Mouse (Mus musculus): ENCODE data around the gene Dnajb5. TPM values are rescaled to one million over a fixed set of nuclear protein-coding genes. Genes with fewer than 3 reads are reported as not detected.
"Not testable (repeated sequence)": the region's sequence is repeated elsewhere in the genome, so short reads cannot be mapped to it uniquely, and the experiment has no call there.

Dnajb5 gene
- polyA plus RNA-seq, 1 experiment from 2014 or later: 7.5 TPM

- not testable (repeated sequence) for H3K4me3 ChIP-seq (ENCODE audit: low read length); H3K9ac ChIP-seq (replicated peaks; ENCODE audit: low read length); H3K4me1 ChIP-seq (ENCODE audit: insufficient read depth, low read length); H3K9me3 ChIP-seq (ENCODE audit: low read length); H3K4me2 ChIP-seq (replicated peaks; ENCODE audit: low read depth, low read length); H3K27ac ChIP-seq (ENCODE audit: low read length); H3K27me3 ChIP-seq (ENCODE audit: insufficient read depth, low read length)
- H3K36me3 ChIP-seq (ENCODE audit: insufficient read depth, low read length): peaks cover 66% of the 10 kb centered on the region
- 0 out of 2 replicates have a peak, but pooled peaks have one; percentile 31 for ATAC-seq (ENCODE audit: low FRiP score, low TSS enrichment)
- WGBS: 88% methylated on average over 7 of the region's 8 CpGs
Observed at GRCm38 (mm10) chr4:42980467-42980866, 30.9 kb downstream of the Dnajb5 start.

DNA sequence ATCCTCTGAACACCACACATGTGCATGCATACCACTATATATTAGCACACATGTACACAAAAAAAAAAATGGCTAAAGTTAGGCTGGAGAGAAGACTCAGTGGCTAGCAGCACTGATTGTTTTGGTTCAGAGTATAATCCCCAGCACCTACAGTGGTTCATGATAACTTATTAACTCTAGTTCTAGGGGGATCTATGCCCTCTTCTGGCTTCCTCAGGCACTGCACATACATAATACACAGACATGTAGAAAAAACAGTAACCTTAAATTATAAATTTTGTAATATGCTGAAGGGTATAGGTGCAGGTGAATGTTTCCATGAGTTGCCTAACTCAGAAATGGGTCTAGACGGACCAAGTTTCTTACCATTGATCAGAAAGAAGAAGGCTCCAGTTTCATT is 38.7 kb downstream of the Dnajb5 start:
- peaks cover 87% of the 10 kb centered on the region for H3K36me3 ChIP-seq (ENCODE audit: insufficient read depth, low read length)
- no peak overlapping the region for H3K27ac ChIP-seq (ENCODE audit: low read length)
- no peak overlapping the region for H3K9ac ChIP-seq (replicated peaks; ENCODE audit: low read length)
- H3K27me3 ChIP-seq (ENCODE audit: insufficient read depth, low read length): no peaks in the 10 kb centered on the region
- no peaks in the 10 kb centered on the region for H3K9me3 ChIP-seq (ENCODE audit: low read length)
- WGBS: 81% methylated on average over 1 of the region's 1 CpGs
- H3K4me3 ChIP-seq (ENCODE audit: low read length): no peak overlapping the region
- no peak overlapping the region for H3K4me2 ChIP-seq (replicated peaks; ENCODE audit: low read depth, low read length)
- ATAC-seq (ENCODE audit: low FRiP score, low TSS enrichment): no peak
- H3K4me1 ChIP-seq (ENCODE audit: insufficient read depth, low read length): no peaks in the 10 kb centered on the region

DNA sequence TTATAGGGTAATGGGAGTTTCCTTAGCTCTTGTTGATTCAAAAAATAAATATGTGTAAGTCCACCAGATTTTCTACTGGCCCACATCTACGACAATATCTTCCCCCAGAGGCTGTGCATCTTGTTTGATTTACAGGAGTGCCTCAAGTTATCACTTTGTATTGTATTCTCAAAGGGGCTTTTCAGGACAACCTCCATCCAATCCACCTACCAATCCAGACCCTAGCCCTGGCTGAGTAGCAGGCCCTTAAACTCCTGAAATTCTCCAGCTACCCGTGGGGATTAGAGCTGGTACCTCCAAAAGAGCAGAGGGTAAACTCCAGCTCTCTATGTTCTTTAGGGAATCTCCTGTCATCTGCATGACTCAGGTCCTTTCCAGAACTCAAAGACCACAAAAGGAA is 48.4 kb downstream of the Dnajb5 start:
- Histone ChIP-seq H3K4me3 (ENCODE audit: low read length) (peak overlapping the region; percentile 74; the same call in 1 of the 2 replicates), H3K9me3 (ENCODE audit: low read length) (no peaks in the 10 kb centered on the region), H3K4me1 (ENCODE audit: insufficient read depth, low read length) (peaks cover 22% of the 10 kb centered on the region), H3K27me3 (ENCODE audit: insufficient read depth, low read length) (no peaks in the 10 kb centered on the region), H3K9ac (replicated peaks; ENCODE audit: low read length) (peak overlapping the region; percentile 85; the same call in 1 of the 2 replicates), H3K4me2 (replicated peaks; ENCODE audit: low read depth, low read length) (peak overlapping the region; percentile 86), H3K27ac (ENCODE audit: low read length) (no peak overlapping the region), H3K36me3 (ENCODE audit: insufficient read depth, low read length) (peaks cover 25% of the 10 kb centered on the region)
- no peak for ATAC-seq (ENCODE audit: low FRiP score, low TSS enrichment)
- 50% methylated on average over 2 of the region's 2 CpGs for WGBS

GRCm38 (mm10) chr4:42999451-43000140 is 50.0 kb downstream of the Dnajb5 start:
- H3K27ac ChIP-seq (ENCODE audit: low read length): peak overlapping the region; percentile 100
- peak overlapping the region; percentile 74 for H3K4me3 ChIP-seq (ENCODE audit: low read length)
- H3K4me2 ChIP-seq (replicated peaks; ENCODE audit: low read depth, low read length): peak overlapping the region; percentile 86
- no peaks in the 10 kb centered on the region for H3K27me3 ChIP-seq (ENCODE audit: insufficient read depth, low read length)
- H3K4me1 ChIP-seq (ENCODE audit: insufficient read depth, low read length): peaks cover 22% of the 10 kb centered on the region
- peak; percentile 91 for ATAC-seq (ENCODE audit: low FRiP score, low TSS enrichment)
- under 1% methylated on average over 51 of the region's 51 CpGs for WGBS
- H3K36me3 ChIP-seq (ENCODE audit: insufficient read depth, low read length): peaks cover 9% of the 10 kb centered on the region
- peak overlapping the region; percentile 85 for H3K9ac ChIP-seq (replicated peaks; ENCODE audit: low read length)
- H3K9me3 ChIP-seq (ENCODE audit: low read length): no peaks in the 10 kb centered on the region

- H3K27ac ChIP-seq (ENCODE audit: low read length): peak within 1 kb of the TSS; percentile 100
- H3K9ac ChIP-seq (replicated peaks; ENCODE audit: low read length): peak within 1 kb of the TSS; percentile 85
- H3K27me3 ChIP-seq (ENCODE audit: insufficient read depth, low read length); H3K9me3 ChIP-seq (ENCODE audit: low read length); H3K36me3 ChIP-seq (ENCODE audit: insufficient read depth, low read length): not testable (repeated sequence)
- peaks cover 22% of the 10 kb centered on the region for H3K4me1 ChIP-seq (ENCODE audit: insufficient read depth, low read length)
- peak; percentile 99 for ATAC-seq (ENCODE audit: low FRiP score, low TSS enrichment)
- H3K4me3 ChIP-seq (ENCODE audit: low read length): peak within 1 kb of the TSS; percentile 74
- H3K4me2 ChIP-seq (replicated peaks; ENCODE audit: low read depth, low read length): peak within 1 kb of the TSS; percentile 86
- under 1% methylated on average over 50 of the region's 56 CpGs for WGBS
Observed at GRCm38 (mm10) chr4:43000141-43000986, 50.8 kb downstream of the Dnajb5 start, which contains the start of gene Vcp. Gene Vcp, minus strand, starts transcription at chr4:43000507.

- Histone ChIP-seq H3K4me3 (ENCODE audit: low read length) (no peak overlapping the region), H3K4me1 (ENCODE audit: insufficient read depth, low read length) (peaks cover 22% of the 10 kb centered on the region), H3K9ac (replicated peaks; ENCODE audit: low read length) (no peak overlapping the region), H3K36me3 (ENCODE audit: insufficient read depth, low read length) (no peaks in the 10 kb centered on the region), H3K27me3 (ENCODE audit: insufficient read depth, low read length) (no peaks in the 10 kb centered on the region), H3K4me2 (replicated peaks; ENCODE audit: low read depth, low read length) (no peak overlapping the region), H3K27ac (ENCODE audit: low read length) (peak overlapping the region; percentile 93; the same call in 1 of the 2 replicates), H3K9me3 (ENCODE audit: low read length) (no peaks in the 10 kb centered on the region)
- WGBS: 86% methylated on average over 2 of the region's 2 CpGs
- ATAC-seq (ENCODE audit: low FRiP score, low TSS enrichment): no peak
Observed at GRCm38 (mm10) chr4:43001272-43001671, 51.7 kb downstream of the Dnajb5 start.

GRCm38 (mm10) chr4:43002756-43003439 is 53.3 kb downstream of the Dnajb5 start:
- ATAC-seq (ENCODE audit: low FRiP score, low TSS enrichment): no peak
- Histone ChIP-seq H3K9me3 (ENCODE audit: low read length) (no peaks in the 10 kb centered on the region), H3K36me3 (ENCODE audit: insufficient read depth, low read length) (no peaks in the 10 kb centered on the region), H3K27me3 (ENCODE audit: insufficient read depth, low read length) (no peaks in the 10 kb centered on the region), H3K4me3 (ENCODE audit: low read length) (no peak overlapping the region), H3K27ac (ENCODE audit: low read length) (no peak overlapping the region), H3K9ac (replicated peaks; ENCODE audit: low read length) (0 out of 2 replicates have a peak overlapping the region, but pooled peaks have one; percentile 6), H3K4me2 (replicated peaks; ENCODE audit: low read depth, low read length) (no peak overlapping the region), H3K4me1 (ENCODE audit: insufficient read depth, low read length) (peaks cover 12% of the 10 kb centered on the region)
- WGBS: 76% methylated on average over 12 of the region's 12 CpGs

DNA sequence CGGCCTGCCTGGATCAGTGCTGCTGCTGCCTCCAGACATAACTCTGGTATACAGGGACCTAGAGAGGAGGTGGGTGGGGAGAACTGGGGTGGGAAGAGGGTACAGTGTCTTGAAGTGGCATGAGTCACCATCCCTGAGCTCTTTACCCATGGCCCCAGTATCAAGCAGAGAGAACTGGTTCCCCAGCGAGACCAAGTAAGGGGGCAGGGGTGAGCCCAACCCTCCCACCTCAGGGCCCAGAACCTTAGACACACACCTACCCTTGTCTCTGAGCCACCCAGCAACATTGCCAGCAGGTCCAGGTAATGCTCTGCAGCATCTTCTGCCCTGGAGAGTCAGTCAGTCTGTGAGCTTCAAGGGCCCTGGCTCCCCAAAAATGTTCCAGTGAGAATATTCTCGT is 55.3 kb downstream of the Dnajb5 start:
- WGBS: 94% methylated on average over 3 of the region's 3 CpGs
- H3K9ac ChIP-seq (replicated peaks; ENCODE audit: low read length): no peak overlapping the region
- no peaks in the 10 kb centered on the region for H3K36me3 ChIP-seq (ENCODE audit: insufficient read depth, low read length)
- no peak overlapping the region for H3K27ac ChIP-seq (ENCODE audit: low read length)
- no peaks in the 10 kb centered on the region for H3K27me3 ChIP-seq (ENCODE audit: insufficient read depth, low read length)
- no peak overlapping the region for H3K4me3 ChIP-seq (ENCODE audit: low read length)
- no peaks in the 10 kb centered on the region for H3K9me3 ChIP-seq (ENCODE audit: low read length)
- no peak for ATAC-seq (ENCODE audit: low FRiP score, low TSS enrichment)
- peaks cover 10% of the 10 kb centered on the region; the same call in 1 of the 2 replicates for H3K4me1 ChIP-seq (ENCODE audit: insufficient read depth, low read length)
- no peak overlapping the region for H3K4me2 ChIP-seq (replicated peaks; ENCODE audit: low read depth, low read length)

- Histone ChIP-seq H3K27me3 (ENCODE audit: insufficient read depth, low read length) (no peaks in the 10 kb centered on the region), H3K4me2 (replicated peaks; ENCODE audit: low read depth, low read length) (no peak overlapping the region), H3K36me3 (ENCODE audit: insufficient read depth, low read length) (no peaks in the 10 kb centered on the region), H3K4me3 (ENCODE audit: low read length) (no peak overlapping the region), H3K4me1 (ENCODE audit: insufficient read depth, low read length) (peaks cover 10% of the 10 kb centered on the region; the same call in 1 of the 2 replicates), H3K9ac (replicated peaks; ENCODE audit: low read length) (no peak overlapping the region), H3K9me3 (ENCODE audit: low read length) (no peaks in the 10 kb centered on the region), H3K27ac (ENCODE audit: low read length) (no peak overlapping the region)
- 61% methylated on average over 2 of the region's 2 CpGs for WGBS
- no peak for ATAC-seq (ENCODE audit: low FRiP score, low TSS enrichment)
Observed at GRCm38 (mm10) chr4:43005765-43006164, 56.2 kb downstream of the Dnajb5 start.

Measured in kidney, embryonic 16.5 days (tissue).